Mouse (Mus musculus): ENCODE data around the gene Zfp114. TPM values are rescaled to one million over a fixed set of nuclear protein-coding genes. Genes with fewer than 3 reads are reported as not detected.

Zfp114 gene
- polyA plus RNA-seq, 1 experiment = not detected

GRCm38 (mm10) chr7:24208282-24208886, 33.5 kb downstream of the Zfp114 start:
- TF ChIP-seq GATA1 (IDR thresholded peaks at IDR 0.05; ENCODE audit: low read length) = no peak

DNA sequence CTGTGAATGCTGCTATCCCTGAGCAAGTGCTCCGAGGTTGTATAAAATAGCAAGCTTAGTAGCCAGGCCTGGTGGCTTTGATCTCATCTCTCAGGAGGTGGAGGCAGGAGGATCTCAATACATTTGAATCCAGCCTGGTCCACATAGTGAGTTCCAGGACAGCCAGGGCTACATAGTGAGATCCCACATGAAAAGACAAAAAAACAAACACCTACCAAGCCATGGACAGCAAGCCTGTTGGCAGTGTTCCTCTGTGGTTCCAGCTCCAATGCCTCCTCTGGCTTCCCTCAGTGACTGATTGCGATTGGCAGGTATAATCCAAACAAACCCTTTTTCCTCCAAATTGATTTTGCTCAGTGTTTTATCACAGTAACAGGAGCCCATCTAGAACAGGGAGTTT, 35.4 kb downstream of the Zfp114 start:
- no peak for TF ChIP-seq GATA1 (IDR thresholded peaks at IDR 0.05; ENCODE audit: low read length)

DNA sequence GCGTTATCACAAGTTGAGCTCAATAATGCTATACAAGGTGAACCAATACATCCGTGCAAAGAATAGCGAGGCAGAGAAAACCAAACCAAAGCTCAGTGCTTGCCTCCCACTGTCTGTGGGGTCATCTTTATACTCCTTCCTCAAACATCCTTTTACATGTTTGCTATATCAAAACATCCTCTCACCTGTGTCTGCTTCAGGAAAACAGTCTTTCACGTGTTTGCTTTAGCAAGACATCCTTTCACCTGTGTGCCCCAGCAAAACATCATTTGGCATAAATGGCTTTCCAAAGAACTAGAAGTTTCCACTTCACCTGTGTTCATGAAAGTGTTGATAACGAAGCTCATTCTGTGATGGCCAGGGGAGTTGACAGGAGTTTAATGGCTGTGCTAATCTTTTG, 36.5 kb downstream of the Zfp114 start, which contains the start of gene Zfp111:
Gene Zfp111 (minus strand): TSS at position 101 of the 400 bp plus-strand sequence.
- TF ChIP-seq GATA1 (IDR thresholded peaks at IDR 0.05; ENCODE audit: low read length) = no peak

Other genes with a start within 250 kb of the Zfp114 start
- not detected in 2 replicates for gene Vmn1r179, start 248.1 kb upstream of the Zfp114 start, polyA plus RNA-seq (2012)
- not detected in 2 replicates for gene Vmn1r180, start 224.4 kb upstream of the Zfp114 start, polyA plus RNA-seq (2012)
- gene Vmn1r181, start 200.4 kb upstream of the Zfp114 start, polyA plus RNA-seq (2012) = not detected in 2 replicates
- not detected in 2 replicates for gene V1rd19, start 173.4 kb upstream of the Zfp114 start, polyA plus RNA-seq (2012)
- not detected in 2 replicates for gene Vmn1r183, start 121.8 kb upstream of the Zfp114 start, polyA plus RNA-seq (2012)
- gene Zfp180, start 93.1 kb upstream of the Zfp114 start, polyA plus RNA-seq (2012) = 12.0 and 14.5 TPM in 2 replicates
- gene Zfp112, start 62.7 kb upstream of the Zfp114 start, polyA plus RNA-seq (2012) = 0.05 TPM in 2 replicates
- gene Zfp235, start 40.9 kb upstream of the Zfp114 start, polyA plus RNA-seq (2012) = 3.2 and 3.6 TPM in 2 replicates
- gene Zfp111, start 36.4 kb downstream of the Zfp114 start, polyA plus RNA-seq (2012) = 0.37 and 0.95 TPM in 2 replicates
- gene Zfp109, start 62.5 kb downstream of the Zfp114 start, polyA plus RNA-seq (2012) = 0.31 and 0.56 TPM in 2 replicates
- gene Zfp108, start 79.7 kb downstream of the Zfp114 start, polyA plus RNA-seq (2012) = 0.08 and 0.09 TPM in 2 replicates
- 2.0 and 2.2 TPM in 2 replicates for gene Zfp93, start 95.4 kb downstream of the Zfp114 start, polyA plus RNA-seq (2012)
- 7.2 and 9.2 TPM in 2 replicates for gene Zfp61, start 126.2 kb downstream of the Zfp114 start, polyA plus RNA-seq (2012)
- 5.0 and 5.9 TPM in 2 replicates for gene Zfp94, start 141.6 kb downstream of the Zfp114 start, polyA plus RNA-seq (2012)
- not detected in 2 replicates for gene Tescl, start 158.9 kb downstream of the Zfp114 start, polyA plus RNA-seq (2012)
- gene Lypd5, start 174.1 kb downstream of the Zfp114 start, polyA plus RNA-seq (2012) = not detected in 2 replicates
- 72.1 and 73.9 TPM in 2 replicates for gene Kcnn4, start 195.2 kb downstream of the Zfp114 start, polyA plus RNA-seq (2012)
- gene Smg9, start 224.6 kb downstream of the Zfp114 start, polyA plus RNA-seq (2012) = 68.9 and 82.0 TPM in 2 replicates

All from G1E-ER4 (cell line).